Mouse (Mus musculus): ENCODE data around the gene Bcas2. TPM values are rescaled to one million over a fixed set of nuclear protein-coding genes. Genes with fewer than 3 reads are reported as not detected.
"Not testable (repeated sequence)": the region's sequence is repeated elsewhere in the genome, so short reads cannot be mapped to it uniquely, and the experiment has no call there.

The Bcas2 gene
- polyA plus RNA-seq, 1 experiment from 2014 or later, result 195 TPM

GRCm38 (mm10) chr3:103201105-103201504 lies 29.6 kb downstream of the Bcas2 start:
- H3K36me3 ChIP-seq (ENCODE audit: control insufficient read depth, insufficient read depth, low read length); ATAC-seq (ENCODE audit: low FRiP score, low TSS enrichment); H3K4me3 ChIP-seq (ENCODE audit: low read length); H3K9me3 ChIP-seq (ENCODE audit: control insufficient read depth, low read length); H3K9ac ChIP-seq (ENCODE audit: low read depth, low read length); H3K4me2 ChIP-seq (replicated peaks; ENCODE audit: low read depth, low read length); H3K4me1 ChIP-seq (ENCODE audit: control insufficient read depth, insufficient read depth, low read length); H3K27me3 ChIP-seq (ENCODE audit: control insufficient read depth, insufficient read depth, low read length); H3K27ac ChIP-seq (ENCODE audit: low read depth, low read length): not testable (repeated sequence)
- WGBS, result 97% methylated on average over 7 of the region's 7 CpGs

GRCm38 (mm10) chr3:103203554-103203953 lies 32.1 kb downstream of the Bcas2 start:
- no peak for ATAC-seq (ENCODE audit: low FRiP score, low TSS enrichment)
- H3K27ac ChIP-seq (ENCODE audit: low read depth, low read length), result no peak overlapping the region

GRCm38 (mm10) chr3:103204445-103204844 lies 33.0 kb downstream of the Bcas2 start:
- no peak for ATAC-seq (ENCODE audit: low FRiP score, low TSS enrichment)
- 94% methylated on average over 3 of the region's 3 CpGs for WGBS
- no peaks in the 10 kb centered on the region for H3K27me3 ChIP-seq (ENCODE audit: control insufficient read depth, insufficient read depth, low read length)

More at GRCm38 (mm10) chr3:103203554-103203953, 32.1 kb downstream of the Bcas2 start:
- WGBS, result 89% methylated on average over 1 of the region's 1 CpGs
- Histone ChIP-seq H3K4me2 (replicated peaks; ENCODE audit: low read depth, low read length) (no peak overlapping the region), H3K27me3 (ENCODE audit: control insufficient read depth, insufficient read depth, low read length) (no peaks in the 10 kb centered on the region), H3K36me3 (ENCODE audit: control insufficient read depth, insufficient read depth, low read length) (no peaks in the 10 kb centered on the region), H3K9me3 (ENCODE audit: control insufficient read depth, low read length) (no peaks in the 10 kb centered on the region), H3K4me1 (ENCODE audit: control insufficient read depth, insufficient read depth, low read length) (no peaks in the 10 kb centered on the region), H3K9ac (ENCODE audit: low read depth, low read length) (no peak overlapping the region), H3K4me3 (ENCODE audit: low read length) (no peak overlapping the region)

GRCm38 (mm10) chr3:103206393-103206792 lies 34.9 kb downstream of the Bcas2 start:
- Histone ChIP-seq H3K9me3 (ENCODE audit: control insufficient read depth, low read length) (no peaks in the 10 kb centered on the region), H3K4me2 (replicated peaks; ENCODE audit: low read depth, low read length) (no peak overlapping the region), H3K4me1 (ENCODE audit: control insufficient read depth, insufficient read depth, low read length) (no peaks in the 10 kb centered on the region), H3K27ac (ENCODE audit: low read depth, low read length) (no peak overlapping the region), H3K4me3 (ENCODE audit: low read length) (no peak overlapping the region), H3K36me3 (ENCODE audit: control insufficient read depth, insufficient read depth, low read length) (no peaks in the 10 kb centered on the region), H3K27me3 (ENCODE audit: control insufficient read depth, insufficient read depth, low read length) (no peaks in the 10 kb centered on the region), H3K9ac (ENCODE audit: low read depth, low read length) (no peak overlapping the region)
- WGBS, result 89% methylated on average over 6 of the region's 6 CpGs
- ATAC-seq (ENCODE audit: low FRiP score, low TSS enrichment), result no peak; the same call in 1 of the 2 replicates

More at GRCm38 (mm10) chr3:103204445-103204844, 33.0 kb downstream of the Bcas2 start:
- Histone ChIP-seq H3K27ac (ENCODE audit: low read depth, low read length) (no peak overlapping the region), H3K36me3 (ENCODE audit: control insufficient read depth, insufficient read depth, low read length) (no peaks in the 10 kb centered on the region), H3K4me1 (ENCODE audit: control insufficient read depth, insufficient read depth, low read length) (no peaks in the 10 kb centered on the region), H3K4me3 (ENCODE audit: low read length) (no peak overlapping the region), H3K4me2 (replicated peaks; ENCODE audit: low read depth, low read length) (no peak overlapping the region), H3K9me3 (ENCODE audit: control insufficient read depth, low read length) (no peaks in the 10 kb centered on the region), H3K9ac (ENCODE audit: low read depth, low read length) (no peak overlapping the region)

- ATAC-seq (ENCODE audit: low FRiP score, low TSS enrichment), result no peak
- H3K9ac ChIP-seq (ENCODE audit: low read depth, low read length), result no peak overlapping the region
- no peaks in the 10 kb centered on the region for H3K9me3 ChIP-seq (ENCODE audit: control insufficient read depth, low read length)
- no peaks in the 10 kb centered on the region for H3K4me1 ChIP-seq (ENCODE audit: control insufficient read depth, insufficient read depth, low read length)
- no peak overlapping the region for H3K27ac ChIP-seq (ENCODE audit: low read depth, low read length)
- WGBS, result 62% methylated on average over 5 of the region's 5 CpGs
- H3K27me3 ChIP-seq (ENCODE audit: control insufficient read depth, insufficient read depth, low read length), result no peaks in the 10 kb centered on the region
- no peaks in the 10 kb centered on the region for H3K36me3 ChIP-seq (ENCODE audit: control insufficient read depth, insufficient read depth, low read length)
- H3K4me3 ChIP-seq (ENCODE audit: low read length), result no peak overlapping the region
- no peak overlapping the region for H3K4me2 ChIP-seq (replicated peaks; ENCODE audit: low read depth, low read length)
Measured at GRCm38 (mm10) chr3:103207749-103208148, 36.3 kb downstream of the Bcas2 start.

GRCm38 (mm10) chr3:103208237-103208636 lies 36.8 kb downstream of the Bcas2 start:
- no peak overlapping the region for H3K4me3 ChIP-seq (ENCODE audit: low read length)

GRCm38 (mm10) chr3:103211101-103211500 lies 39.6 kb downstream of the Bcas2 start:
- Histone ChIP-seq H3K4me2 (replicated peaks; ENCODE audit: low read depth, low read length) (no peak overlapping the region), H3K27me3 (ENCODE audit: control insufficient read depth, insufficient read depth, low read length) (no peaks in the 10 kb centered on the region), H3K9ac (ENCODE audit: low read depth, low read length) (no peak overlapping the region), H3K9me3 (ENCODE audit: control insufficient read depth, low read length) (no peaks in the 10 kb centered on the region), H3K36me3 (ENCODE audit: control insufficient read depth, insufficient read depth, low read length) (no peaks in the 10 kb centered on the region), H3K27ac (ENCODE audit: low read depth, low read length) (no peak overlapping the region), H3K4me3 (ENCODE audit: low read length) (no peak overlapping the region), H3K4me1 (ENCODE audit: control insufficient read depth, insufficient read depth, low read length) (no peaks in the 10 kb centered on the region)
- no peak for ATAC-seq (ENCODE audit: low FRiP score, low TSS enrichment)
- 77% methylated on average over 2 of the region's 2 CpGs for WGBS

More at GRCm38 (mm10) chr3:103208237-103208636, 36.8 kb downstream of the Bcas2 start:
- WGBS, result 72% methylated on average over 2 of the region's 2 CpGs
- no peaks in the 10 kb centered on the region for H3K4me1 ChIP-seq (ENCODE audit: control insufficient read depth, insufficient read depth, low read length)
- no peak for ATAC-seq (ENCODE audit: low FRiP score, low TSS enrichment)
- H3K9me3 ChIP-seq (ENCODE audit: control insufficient read depth, low read length), result no peaks in the 10 kb centered on the region
- H3K4me2 ChIP-seq (replicated peaks; ENCODE audit: low read depth, low read length), result no peak overlapping the region
- no peaks in the 10 kb centered on the region for H3K27me3 ChIP-seq (ENCODE audit: control insufficient read depth, insufficient read depth, low read length)
- no peaks in the 10 kb centered on the region for H3K36me3 ChIP-seq (ENCODE audit: control insufficient read depth, insufficient read depth, low read length)
- H3K27ac ChIP-seq (ENCODE audit: low read depth, low read length), result no peak overlapping the region
- no peak overlapping the region for H3K9ac ChIP-seq (ENCODE audit: low read depth, low read length)

GRCm38 (mm10) chr3:103212142-103212541 lies 40.7 kb downstream of the Bcas2 start:
- WGBS, result 96% methylated on average over 1 of the region's 1 CpGs
- H3K4me1 ChIP-seq (ENCODE audit: control insufficient read depth, insufficient read depth, low read length), result no peaks in the 10 kb centered on the region
- no peak overlapping the region for H3K4me2 ChIP-seq (replicated peaks; ENCODE audit: low read depth, low read length)
- no peaks in the 10 kb centered on the region for H3K36me3 ChIP-seq (ENCODE audit: control insufficient read depth, insufficient read depth, low read length)
- H3K9me3 ChIP-seq (ENCODE audit: control insufficient read depth, low read length), result no peaks in the 10 kb centered on the region
- no peak overlapping the region for H3K27ac ChIP-seq (ENCODE audit: low read depth, low read length)
- ATAC-seq (ENCODE audit: low FRiP score, low TSS enrichment), result no peak
- H3K9ac ChIP-seq (ENCODE audit: low read depth, low read length), result no peak overlapping the region
- H3K27me3 ChIP-seq (ENCODE audit: control insufficient read depth, insufficient read depth, low read length), result no peaks in the 10 kb centered on the region
- H3K4me3 ChIP-seq (ENCODE audit: low read length), result no peak overlapping the region

GRCm38 (mm10) chr3:103213537-103213936 lies 42.1 kb downstream of the Bcas2 start:
- H3K27me3 ChIP-seq (ENCODE audit: control insufficient read depth, insufficient read depth, low read length), result no peaks in the 10 kb centered on the region
- H3K36me3 ChIP-seq (ENCODE audit: control insufficient read depth, insufficient read depth, low read length), result no peaks in the 10 kb centered on the region
- no peaks in the 10 kb centered on the region for H3K9me3 ChIP-seq (ENCODE audit: control insufficient read depth, low read length)
- H3K27ac ChIP-seq (ENCODE audit: low read depth, low read length), result no peak overlapping the region
- no peak overlapping the region for H3K4me2 ChIP-seq (replicated peaks; ENCODE audit: low read depth, low read length)
- H3K9ac ChIP-seq (ENCODE audit: low read depth, low read length), result no peak overlapping the region
- WGBS, result 65% methylated on average over 5 of the region's 5 CpGs
- H3K4me3 ChIP-seq (ENCODE audit: low read length), result no peak overlapping the region
- no peak for ATAC-seq (ENCODE audit: low FRiP score, low TSS enrichment)
- no peaks in the 10 kb centered on the region for H3K4me1 ChIP-seq (ENCODE audit: control insufficient read depth, insufficient read depth, low read length)
